Mouse (Mus musculus) CD8-positive naive resting alpha-beta T cell, adult 2 months (primary cell): ENCODE results near the gene Mief1.

Experiments used
- DNase-seq, 2 experiments: peaks; one replicate each; pipeline ENCODE4 v3.0.0; 2022; ENCODE audit warnings: low read depth in 2 of 2, low spot score in 2 of 2

Gene Mief1

GRCm38 (mm10) chr15:80233733-80234509 lies at the start of gene Mief1:
TSS of gene Mief1 (plus strand) at chr15:80234018.
- DNase-seq = peak; percentile 98 to 99

DNA sequence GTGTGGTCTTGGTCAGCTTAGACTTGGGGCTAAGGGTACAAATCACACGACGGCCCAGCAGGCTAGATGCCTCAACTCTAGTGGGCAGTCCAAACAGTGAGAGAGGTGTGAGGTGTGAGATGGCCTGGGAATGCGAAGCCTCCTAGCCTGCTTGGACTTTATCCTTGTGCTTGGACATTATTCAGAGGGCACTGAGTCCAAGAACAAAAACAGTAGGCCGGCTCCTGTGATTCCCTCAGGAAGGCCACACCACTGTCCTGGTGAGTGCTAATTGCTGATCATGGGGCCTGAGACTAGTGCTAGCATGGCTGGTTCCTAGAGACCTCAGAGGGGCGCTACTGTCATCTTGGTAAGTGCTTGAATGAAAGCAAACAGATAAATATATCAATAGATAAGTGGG lies 44.9 kb upstream of the Mief1 start:
- DNase-seq = no peak

GRCm38 (mm10) chr15:80190075-80190474 lies 43.7 kb upstream of the Mief1 start:
- DNase-seq = no peak

DNA sequence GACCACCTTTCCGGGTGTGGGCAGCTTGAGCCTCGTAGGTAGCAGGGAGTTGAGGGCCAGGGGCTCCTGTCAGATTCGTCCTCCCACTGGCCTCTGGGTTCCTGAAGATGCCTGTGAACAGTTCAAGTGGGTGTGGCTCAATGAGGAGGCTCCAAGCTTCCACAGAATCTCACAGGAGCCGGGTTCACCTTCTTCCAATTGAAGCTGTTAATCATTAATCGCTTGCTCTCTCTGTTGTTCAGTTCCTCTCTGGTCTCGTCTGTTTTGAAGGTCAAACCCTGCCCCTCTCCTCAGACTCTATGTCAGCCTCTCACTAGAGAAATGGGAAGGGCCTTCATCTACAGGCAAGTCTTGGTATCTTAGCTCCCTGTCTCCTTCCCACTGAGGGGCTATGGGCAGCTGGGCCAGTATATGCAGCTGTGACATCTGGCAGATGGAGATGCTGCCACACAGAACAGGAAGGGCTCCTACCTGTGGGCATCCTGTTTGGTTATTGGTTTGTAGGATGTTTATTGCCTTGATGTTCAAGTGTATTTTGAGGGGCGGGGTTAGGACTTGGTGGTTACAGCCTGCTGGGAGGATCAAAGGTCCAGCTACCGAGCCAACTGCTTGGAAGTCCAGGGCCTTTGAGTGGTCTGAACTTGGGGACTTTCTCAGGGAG lies 42.1 kb upstream of the Mief1 start:
- no peak for DNase-seq

GRCm38 (mm10) chr15:80192246-80192585 lies 41.6 kb upstream of the Mief1 start:
- peak; percentile 58 to 75 for DNase-seq

- DNase-seq = no peak
Measured at GRCm38 (mm10) chr15:80192847-80193246, 41.0 kb upstream of the Mief1 start.

DNA sequence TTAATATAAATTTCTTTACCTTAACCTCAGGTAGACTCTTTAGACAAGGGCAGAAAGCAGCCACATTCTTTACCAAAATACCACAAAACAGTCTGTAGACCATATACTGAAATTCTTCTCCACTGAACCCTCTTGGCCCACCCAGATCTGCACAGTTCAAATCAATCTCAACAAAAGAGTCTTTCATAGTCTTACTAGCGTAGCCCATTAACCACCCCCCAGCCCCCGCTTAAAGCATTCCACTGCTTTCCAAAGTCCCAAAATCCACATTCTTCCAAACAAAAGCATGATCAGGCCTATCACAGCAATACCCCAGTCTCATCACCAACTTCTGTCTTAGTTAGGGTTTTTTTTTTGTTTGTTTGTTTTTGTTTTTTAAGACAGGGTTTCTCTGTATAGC lies 34.3 kb upstream of the Mief1 start:
- no peak for DNase-seq

GRCm38 (mm10) chr15:80202111-80202775 lies 31.6 kb upstream of the Mief1 start:
- DNase-seq = no peak

- DNase-seq = no peak
Measured at GRCm38 (mm10) chr15:80203406-80203805, 30.4 kb upstream of the Mief1 start.

- no peak for DNase-seq
Measured at GRCm38 (mm10) chr15:80206057-80206565, 27.7 kb upstream of the Mief1 start.

DNA sequence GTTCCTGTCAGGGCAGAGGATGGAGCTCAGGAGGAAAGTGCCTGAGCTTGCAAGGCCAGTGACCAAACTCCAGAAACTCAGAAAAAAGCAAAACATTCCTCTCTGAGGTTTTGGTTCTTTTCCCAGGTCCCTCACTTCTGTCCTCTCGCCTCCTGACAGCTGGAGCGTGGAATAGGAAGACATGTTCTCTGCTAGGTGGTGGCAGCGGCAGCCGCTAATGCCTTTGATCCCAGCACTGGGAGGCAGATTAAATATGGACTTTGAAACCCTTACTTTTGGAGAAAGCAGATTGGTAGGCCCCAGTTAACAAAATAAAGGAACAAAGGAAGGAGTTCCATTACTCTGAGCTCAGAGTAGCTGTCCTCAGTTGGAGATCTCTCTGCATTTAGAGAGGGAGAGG lies 25.4 kb upstream of the Mief1 start:
- no peak for DNase-seq

DNA sequence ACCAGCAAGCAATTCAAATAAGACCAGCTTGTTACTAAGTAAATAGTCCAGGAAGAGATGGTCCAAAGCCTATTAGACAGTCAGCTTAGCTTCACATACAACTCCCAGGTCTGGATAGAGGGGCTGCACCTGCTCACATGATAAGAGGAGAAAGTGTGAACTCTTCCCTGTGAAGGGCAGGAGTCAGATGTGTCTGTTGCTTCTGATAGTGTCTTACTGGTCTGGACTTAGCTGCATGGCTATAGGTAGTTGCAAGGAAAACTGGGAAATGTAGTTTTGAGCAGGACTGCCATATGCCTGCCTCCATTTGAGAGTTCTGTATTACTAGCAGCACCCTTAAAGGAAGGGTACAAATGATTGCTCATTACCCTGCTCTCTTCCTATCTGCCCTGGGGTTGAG lies 20.1 kb upstream of the Mief1 start:
- no peak for DNase-seq

GRCm38 (mm10) chr15:80215716-80216479 lies 17.9 kb upstream of the Mief1 start:
- DNase-seq = peak; percentile 22 to 60

GRCm38 (mm10) chr15:80216480-80216820 lies 17.4 kb upstream of the Mief1 start:
- DNase-seq = no peak

DNA sequence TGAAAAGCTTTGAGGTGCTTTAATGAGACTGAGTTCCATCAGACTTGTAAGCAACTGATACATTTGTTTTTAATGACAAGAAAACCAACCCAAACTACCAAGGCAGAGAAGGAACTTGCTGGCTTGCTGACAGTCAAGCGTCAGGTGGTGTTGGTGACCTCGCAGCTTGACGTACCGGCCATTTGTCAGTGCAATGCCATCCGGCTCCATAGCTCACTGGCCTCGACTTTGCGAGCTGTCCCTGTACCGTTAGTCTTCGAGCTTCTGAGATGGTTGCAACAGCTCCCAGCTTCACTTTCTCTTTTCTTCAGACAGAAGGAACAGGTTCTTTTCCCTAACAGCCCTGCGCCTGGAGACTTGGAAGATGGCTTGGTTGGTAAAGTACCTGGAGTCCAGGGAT lies 16.3 kb upstream of the Mief1 start:
- no peak for DNase-seq

GRCm38 (mm10) chr15:80219211-80219610 lies 14.6 kb upstream of the Mief1 start:
- DNase-seq = peak; percentile 29 to 35

GRCm38 (mm10) chr15:80219705-80220657 lies 13.8 kb upstream of the Mief1 start:
- DNase-seq = no peak

DNA sequence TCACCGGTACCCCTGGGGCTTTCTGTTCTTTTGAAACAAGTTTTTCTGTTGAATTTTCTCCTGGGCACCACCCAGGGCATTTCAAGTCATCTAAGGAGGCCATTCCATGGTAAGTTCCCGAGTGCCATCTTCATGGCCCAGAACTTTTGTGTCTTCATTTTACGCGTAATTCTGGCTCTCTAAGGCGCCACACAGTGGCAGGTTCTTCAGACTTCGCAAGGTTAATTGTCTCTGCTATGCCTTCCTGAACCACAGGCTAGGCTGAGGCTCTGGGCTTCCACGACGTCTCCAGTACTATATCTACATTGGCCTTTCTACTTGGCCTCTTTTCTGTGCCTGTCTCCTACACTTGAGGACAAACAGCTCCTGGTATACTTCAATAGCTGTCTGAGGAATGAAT lies 12.8 kb upstream of the Mief1 start:
- DNase-seq = no peak

DNA sequence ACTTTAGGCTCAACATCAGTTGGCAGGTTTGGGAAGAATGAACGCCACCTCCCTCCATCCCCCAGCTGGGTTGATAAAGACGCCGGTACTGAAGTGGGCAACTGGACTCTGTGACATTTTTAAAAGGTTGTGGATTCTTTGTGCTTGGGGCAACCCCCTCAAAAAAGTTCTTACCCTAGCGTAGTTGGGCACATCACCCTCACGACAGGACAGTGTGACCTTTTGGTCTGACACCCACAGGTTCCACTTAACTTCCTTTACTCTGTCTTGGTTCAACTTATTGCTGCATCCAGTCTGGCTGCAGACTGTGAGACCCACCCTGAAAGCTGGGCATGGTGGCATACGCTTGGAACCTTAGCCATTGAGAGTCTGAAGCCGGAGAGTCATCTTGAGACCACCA lies 10.1 kb upstream of the Mief1 start:
- no peak for DNase-seq

GRCm38 (mm10) chr15:80225208-80225607 lies 8.6 kb upstream of the Mief1 start:
- peak; percentile 78 to 85 for DNase-seq
